Mouse (Mus musculus): ENCODE data around the gene Ccnk.

Gene Ccnk

DNA sequence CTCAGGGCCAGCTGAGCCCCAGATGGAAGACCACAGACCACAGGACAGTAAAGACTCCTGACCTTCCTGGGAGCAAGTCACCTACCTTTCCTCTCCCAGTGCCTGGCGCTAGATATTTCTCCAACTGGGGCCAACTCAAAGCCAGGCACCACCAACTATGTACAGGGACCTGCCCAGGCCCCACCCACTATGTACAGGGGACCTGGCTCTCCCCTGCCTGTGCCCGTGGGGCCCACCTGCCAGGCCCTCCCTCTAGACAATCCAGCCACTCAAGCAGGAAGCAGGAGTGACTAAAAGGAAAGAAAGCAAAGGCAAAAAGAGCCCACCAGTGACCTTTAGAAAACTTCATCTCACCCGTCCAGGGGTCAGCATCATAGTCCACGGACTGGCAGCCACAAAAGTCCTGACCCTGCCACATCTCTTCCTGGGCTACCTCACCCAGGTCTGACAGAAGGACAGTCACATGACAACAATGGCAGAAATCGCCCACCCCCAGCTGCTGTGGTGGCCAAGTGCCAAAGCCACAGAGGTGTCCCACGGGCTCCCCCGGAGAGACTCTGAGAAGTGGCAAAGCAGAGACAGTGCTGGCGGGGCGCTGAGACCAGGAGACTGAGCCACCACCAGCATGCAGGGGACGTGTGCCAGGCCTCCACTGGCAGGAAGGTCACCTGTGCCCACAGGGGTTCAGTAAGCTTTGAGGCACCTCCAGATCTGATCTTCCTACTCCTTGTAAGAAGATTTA, 67.6 kb downstream of the Ccnk start:
- DNase-seq (ENCODE audit: low spot score in 2 of 2), result no peak

DNA sequence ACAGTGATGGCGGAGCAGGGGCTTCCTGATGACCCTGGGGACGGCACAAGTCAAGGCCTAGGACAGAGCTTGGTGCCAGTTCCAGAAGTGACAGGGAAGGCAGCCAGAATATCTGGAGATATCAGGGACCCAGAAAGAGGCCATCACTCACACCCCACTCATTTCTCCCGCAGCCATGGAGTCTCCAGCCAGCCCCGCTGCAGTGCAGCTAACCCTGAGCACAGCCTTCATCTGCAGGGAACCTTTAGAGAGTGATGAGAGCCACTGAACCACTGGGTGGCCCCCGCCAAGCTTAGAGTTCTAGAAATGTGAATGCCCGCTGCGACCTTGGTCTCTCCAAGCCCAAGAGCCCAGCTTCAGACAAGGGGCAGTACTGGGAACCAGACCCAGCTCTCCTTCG, 69.6 kb downstream of the Ccnk start:
- DNase-seq (ENCODE audit: low spot score in 2 of 2), result no peak

DNA sequence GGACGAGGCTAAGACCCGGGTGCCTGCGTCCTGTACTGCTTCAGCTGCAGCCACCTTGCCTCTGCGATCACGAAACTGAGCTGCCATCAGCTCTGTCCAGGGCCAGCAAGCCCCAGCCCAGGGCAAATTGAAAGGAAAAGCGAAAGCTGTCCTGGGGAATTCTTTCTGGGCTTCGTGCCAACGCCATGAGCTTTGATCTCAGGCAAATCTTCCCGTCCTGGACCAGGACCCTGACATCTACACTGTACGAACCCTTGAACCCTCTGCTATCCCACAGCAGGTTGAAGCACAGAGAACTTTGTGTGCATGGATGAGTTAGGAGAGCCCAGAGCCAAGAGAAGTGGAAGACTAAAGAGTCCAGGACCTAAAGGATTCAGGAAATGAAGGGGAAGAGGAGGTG, 70.1 kb downstream of the Ccnk start:
- DNase-seq (ENCODE audit: low spot score in 2 of 2), result no peak

DNA sequence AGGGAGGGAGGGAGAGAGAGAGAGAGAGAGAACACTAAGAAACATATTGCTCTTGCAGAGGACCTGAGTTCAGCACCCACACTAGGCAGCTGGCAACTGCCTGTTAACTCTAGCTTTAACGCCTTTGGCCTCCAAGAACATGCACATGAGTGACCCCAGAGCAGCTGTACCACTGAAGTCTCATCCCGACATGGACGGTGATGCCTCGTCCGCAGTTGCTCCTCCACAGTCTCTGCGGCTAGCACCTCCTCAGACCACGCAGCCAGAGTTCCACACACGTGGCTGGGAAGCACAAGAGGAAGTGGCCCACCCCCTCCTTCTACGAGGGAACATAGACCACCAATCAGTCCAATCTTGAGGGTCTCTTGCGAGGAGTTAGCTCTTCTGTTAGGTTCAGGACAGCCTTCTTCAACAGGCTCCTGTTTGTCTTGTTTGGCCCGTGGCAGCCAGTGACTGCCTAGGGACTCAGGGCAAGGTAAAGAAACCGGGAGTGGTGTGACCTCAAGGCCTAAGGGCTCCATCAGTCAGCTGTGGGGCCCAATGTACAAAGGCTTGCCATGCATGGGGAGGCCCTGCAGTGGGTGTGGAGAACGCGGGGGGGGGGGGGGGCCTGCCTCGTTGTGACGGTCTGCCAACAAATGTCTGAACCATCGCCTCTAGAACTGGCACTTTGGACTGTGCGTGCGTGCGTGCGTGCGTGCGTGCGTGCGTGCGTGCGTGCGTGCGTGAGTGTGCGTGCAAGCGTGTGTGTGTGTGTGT, 71.8 kb downstream of the Ccnk start:
- DNase-seq (ENCODE audit: low spot score in 2 of 2), result no peak

DNA sequence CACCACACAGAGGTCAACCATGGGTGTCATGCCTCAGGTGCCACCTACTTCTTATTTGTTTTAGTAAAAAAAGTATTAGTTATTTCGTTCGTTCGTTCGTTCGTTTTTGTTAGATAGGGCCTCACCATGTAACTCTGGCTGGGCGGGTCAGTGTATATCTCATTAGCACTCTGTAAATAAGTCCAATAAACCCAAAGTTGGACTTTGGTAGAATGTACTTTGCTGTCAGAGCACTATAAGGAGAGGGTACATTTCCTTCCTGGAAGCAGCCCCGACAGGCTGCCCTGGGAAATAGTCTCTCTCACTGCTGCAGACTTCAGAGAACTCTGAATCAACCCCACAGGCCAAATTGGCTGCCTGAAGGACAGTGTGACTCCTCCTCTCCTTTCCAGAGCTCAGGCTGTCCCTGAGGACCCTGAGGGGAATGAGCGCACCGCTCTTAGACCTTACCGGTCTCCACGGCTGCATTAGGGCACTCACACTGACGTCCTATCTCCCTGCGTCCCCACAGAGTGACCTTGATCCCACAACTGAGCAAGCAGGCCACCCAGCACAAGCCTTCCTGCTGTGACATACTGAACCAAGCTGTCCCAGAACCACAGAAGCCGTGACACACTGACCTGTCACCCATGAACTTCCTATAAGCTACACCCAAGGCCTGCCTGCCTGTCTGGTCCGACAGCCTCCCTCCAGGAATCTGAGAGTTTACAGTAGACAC, 72.6 kb downstream of the Ccnk start:
- no peak for DNase-seq (ENCODE audit: low spot score in 2 of 2)
